Mouse (Mus musculus): ENCODE results near the gene Gm21750. TPM values are rescaled to one million over a fixed set of nuclear protein-coding genes. Genes with fewer than 3 reads are reported as not detected.

The Gm21750 gene
- polyA plus RNA-seq, 1 experiment = not detected

DNA sequence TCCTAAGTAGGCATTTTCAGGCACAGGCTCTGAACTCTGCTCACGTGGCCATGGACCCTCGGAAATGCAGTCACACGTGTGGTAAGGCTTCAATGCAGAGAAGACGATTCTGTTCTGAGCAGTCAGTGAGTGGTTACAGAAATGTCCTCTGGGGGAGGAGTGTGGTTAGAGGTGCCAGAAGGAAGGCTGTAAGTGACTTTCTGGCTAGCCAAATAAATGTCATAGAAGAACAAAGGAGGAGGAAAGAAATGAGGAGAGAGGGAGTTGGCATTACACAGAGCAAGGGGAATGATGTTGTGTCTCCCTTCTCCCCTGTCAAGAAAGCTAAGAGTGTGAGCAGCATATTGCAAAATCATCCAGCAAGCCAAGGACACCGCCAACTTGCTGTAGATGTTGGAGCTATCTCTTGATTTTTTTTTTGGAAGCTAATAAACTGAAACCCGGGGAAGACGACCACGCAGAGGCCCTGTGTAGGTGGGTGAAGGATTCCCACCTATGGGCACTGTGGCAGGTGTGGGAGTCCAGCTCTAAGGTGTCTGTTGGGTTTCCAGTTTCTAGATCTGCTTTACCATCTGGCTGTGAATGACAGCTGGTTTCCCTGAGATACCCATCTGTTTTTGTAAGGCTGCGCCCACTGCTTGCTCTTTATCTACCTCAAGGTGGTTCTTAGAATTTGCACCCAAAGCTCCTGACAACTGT, 48.5 kb downstream of the Gm21750 start:
- Histone ChIP-seq H3K36me3 (ENCODE audit: control insufficient read depth, insufficient read depth) (no peaks in the 10 kb centered on the region), H3K4me2 (ENCODE audit: low read depth) (no peak overlapping the region), H3K4me3 (no peak overlapping the region), H3ac (ENCODE audit: control insufficient read depth, insufficient read length) (no peak overlapping the region), H3K27me3 (ENCODE audit: control insufficient read depth, insufficient read depth, insufficient read length) (no peaks in the 10 kb centered on the region), H3K79me2 (ENCODE audit: control insufficient read depth, insufficient read depth) (no peaks in the 10 kb centered on the region)
- no peak for TF ChIP-seq SRF (IDR thresholded peaks at IDR 0.05; ENCODE audit: control insufficient read depth, insufficient read length, low read depth)
- TF ChIP-seq USF1 (IDR thresholded peaks at IDR 0.05; ENCODE audit: low read depth) = no peak
- TF ChIP-seq REST (IDR thresholded peaks at IDR 0.05; ENCODE audit: insufficient read depth, insufficient read length) = no peak

Other genes starting within 250 kb of the Gm21750 start
- gene Med4, start 151.2 kb upstream of the Gm21750 start, polyA plus RNA-seq (2012; fragmentation: generic; extraction: Trizol) = 18.9 TPM
- gene Sucla2, start 135.9 kb upstream of the Gm21750 start, polyA plus RNA-seq (2012; fragmentation: generic; extraction: Trizol) = 59.5 TPM
- gene Nudt15, start 113.0 kb upstream of the Gm21750 start, polyA plus RNA-seq (2012; fragmentation: generic; extraction: Trizol) = 2.0 TPM

All from myocyte (in vitro differentiated cells).